Mouse (Mus musculus) lung, postnatal 0 days (tissue): Measurements from ENCODE around the gene Lrrn1. TPM values are rescaled to one million over a fixed set of nuclear protein-coding genes. Genes with fewer than 3 reads are reported as not detected.

Source experiments
- ATAC-seq: fragments of 200-750 bp; cut with Nextera tagmentation; 2 replicates; pipeline ENCODE4 v1.8.0; 2017; ENCODE audit warnings: moderate library complexity
- DNase-seq: peaks from one replicate; pipeline ENCODE4 v3.0.0-alpha.2; 2016; ENCODE audit warnings: low spot score
- H3K27ac ChIP-seq: fragments of 300-500 bp; sonication (generic); 2 replicates; pipeline ENCODE4 v1.5.1; 2014; ENCODE audit warnings: antibody characterized with exemption, mild to moderate bottlenecking, low read length, mixed read lengths
- H3K27me3 ChIP-seq: fragments of 300-500 bp; sonication (generic); replicated peaks from 2 replicates; pipeline ENCODE4 v1.6.1; 2014; ENCODE audit warnings: low read length, mixed read lengths; ENCODE audit not compliant: insufficient read depth
- H3K36me3 ChIP-seq: fragments of 300-500 bp; sonication (generic); 2 replicates; pipeline ENCODE4 v1.6.1; 2014; ENCODE audit warnings: low read length, mixed read lengths; ENCODE audit not compliant: insufficient read depth
- H3K4me1 ChIP-seq: fragments of 300-500 bp; sonication (generic); 2 replicates; pipeline ENCODE4 v1.6.1; 2014; ENCODE audit warnings: antibody characterized with exemption, low read depth, low read length, mixed read lengths; ENCODE audit not compliant: insufficient read depth
- H3K4me2 ChIP-seq: fragments of 300-500 bp; sonication (generic); replicated peaks from 2 replicates; pipeline ENCODE4 v1.6.1; 2014; ENCODE audit warnings: low read depth, mild to moderate bottlenecking, low read length, moderate library complexity, mixed read lengths
- H3K4me3 ChIP-seq: fragments of 300-500 bp; sonication (generic); 2 replicates; pipeline ENCODE4 v1.5.1; 2014; ENCODE audit warnings: low read depth, low read length
- H3K9ac ChIP-seq: fragments of 300-500 bp; sonication (generic); replicated peaks from 2 replicates; pipeline ENCODE4 v1.6.1; 2014; ENCODE audit warnings: low read depth, mild to moderate bottlenecking
- H3K9me3 ChIP-seq: fragments of 300-500 bp; sonication (generic); 2 replicates; pipeline ENCODE4 v1.6.1; 2016; ENCODE audit warnings: low read length, mixed read lengths
- CTCF ChIP-seq: IDR thresholded peaks from 2 replicates; pipeline ENCODE4 v1.5.1; 2016; ENCODE audit warnings: antibody characterized with exemption, mild to moderate bottlenecking
- EP300 ChIP-seq: IDR thresholded peaks from 2 replicates; pipeline ENCODE4 v1.6.1; 2016; ENCODE audit warnings: antibody characterized with exemption, mild to moderate bottlenecking, control low read depth
- WGBS: fragments of 180-500 bp; shearing (Covaris S2); extraction: QIAGEN DNeasy Blood & Tissue Kit; methylation state at CpG from one replicate; pipeline ENCODE4 v1.1.7; 2014; 5-methylcytosine and 5-hydroxymethylcytosine counted together
- polyA plus RNA-seq: library from polyadenylated mRNA; unstranded; fragments of >200 nt; fragmentation: Nextera tagmentation; extraction: Ambion mirVana; gene quantifications from 2 replicates; pipeline ENCODE4 v1.2.1, GENCODE M21; 2015

Lrrn1 gene
- 4.1 and 4.2 TPM in 2 replicates for polyA plus RNA-seq

GRCm38 (mm10) chr6:107528877-107529864 is at the start of gene Lrrn1:
Gene Lrrn1, plus strand, starts transcription at chr6:107529768.
- Histone ChIP-seq H3K4me3 (peak within 1 kb of the TSS; percentile 38), H3K36me3 (no peaks in the 10 kb centered on the region), H3K27ac (no peak within 1 kb of the TSS), H3K4me2 (peak within 1 kb of the TSS; percentile 84), H3K27me3 (0 out of 2 replicates have a peak, but pooled peaks cover 3% of the 10 kb centered on the region), H3K9me3 (no peaks in the 10 kb centered on the region), H3K4me1 (no peaks in the 10 kb centered on the region), H3K9ac (no peak within 1 kb of the TSS)
- peak; percentile 71 for ATAC-seq
- DNase-seq: peak; percentile 8
- TF ChIP-seq CTCF (no peak), EP300 (no peak)
- 6% methylated on average over 26 of the region's 43 CpGs for WGBS

- no peak overlapping the region for H3K9ac ChIP-seq
- no peak overlapping the region for H3K27ac ChIP-seq
- no peak overlapping the region for H3K4me2 ChIP-seq
- no peaks in the 10 kb centered on the region for H3K27me3 ChIP-seq
- 28% methylated on average over 1 of the region's 1 CpGs for WGBS
- no peaks in the 10 kb centered on the region for H3K4me1 ChIP-seq
- H3K4me3 ChIP-seq: no peak overlapping the region
- no peak for DNase-seq
- TF ChIP-seq CTCF (no peak), EP300 (no peak)
- no peaks in the 10 kb centered on the region for H3K9me3 ChIP-seq
- H3K36me3 ChIP-seq: no peaks in the 10 kb centered on the region
- ATAC-seq: no peak
Observed at GRCm38 (mm10) chr6:107494491-107494890, 35.1 kb upstream of the Lrrn1 start.

- H3K4me1 ChIP-seq: no peaks in the 10 kb centered on the region
- H3K27ac ChIP-seq: no peak overlapping the region
- TF ChIP-seq EP300: no peak
- no peak for TF ChIP-seq CTCF
- ATAC-seq: no peak
- no peak for DNase-seq
- H3K4me3 ChIP-seq: no peak overlapping the region
- no peaks in the 10 kb centered on the region for H3K27me3 ChIP-seq
- H3K36me3 ChIP-seq: no peaks in the 10 kb centered on the region
- no peak overlapping the region for H3K9ac ChIP-seq
- 79% methylated on average over 1 of the region's 1 CpGs for WGBS
- no peaks in the 10 kb centered on the region for H3K9me3 ChIP-seq
- no peak overlapping the region for H3K4me2 ChIP-seq
Observed at GRCm38 (mm10) chr6:107495830-107496229, 33.7 kb upstream of the Lrrn1 start.

GRCm38 (mm10) chr6:107513716-107514115 is 15.9 kb upstream of the Lrrn1 start:
- Histone ChIP-seq H3K4me3 (no peak overlapping the region), H3K27ac (no peak overlapping the region), H3K36me3 (no peaks in the 10 kb centered on the region), H3K4me1 (no peaks in the 10 kb centered on the region), H3K4me2 (no peak overlapping the region), H3K9me3 (no peaks in the 10 kb centered on the region), H3K27me3 (no peaks in the 10 kb centered on the region), H3K9ac (no peak overlapping the region)
- ATAC-seq (no peak), DNase-seq (no peak)
- TF ChIP-seq EP300 (no peak), CTCF (no peak)
- 78% methylated on average over 4 of the region's 4 CpGs for WGBS

- H3K9me3 ChIP-seq: no peaks in the 10 kb centered on the region
- H3K36me3 ChIP-seq: no peaks in the 10 kb centered on the region
- ATAC-seq: no peak
- H3K27me3 ChIP-seq: no peaks in the 10 kb centered on the region
- DNase-seq: no peak
- 43% methylated on average over 2 of the region's 2 CpGs for WGBS
- H3K4me1 ChIP-seq: no peaks in the 10 kb centered on the region
- no peak overlapping the region for H3K27ac ChIP-seq
- H3K4me2 ChIP-seq: no peak overlapping the region
- H3K4me3 ChIP-seq: no peak overlapping the region
- H3K9ac ChIP-seq: no peak overlapping the region
- TF ChIP-seq CTCF (no peak), EP300 (no peak)
Observed at GRCm38 (mm10) chr6:107523953-107524352, 5.6 kb upstream of the Lrrn1 start.

- peak; percentile 57 for ATAC-seq
- H3K9me3 ChIP-seq: no peaks in the 10 kb centered on the region
- TF ChIP-seq EP300 (no peak), CTCF (no peak)
- 1% methylated on average over 21 of the region's 34 CpGs for WGBS
- DNase-seq: peak; percentile 19
- 0 out of 2 replicates have a peak, but pooled peaks cover 3% of the 10 kb centered on the region for H3K27me3 ChIP-seq
- no peaks in the 10 kb centered on the region for H3K4me1 ChIP-seq
- no peaks in the 10 kb centered on the region for H3K36me3 ChIP-seq
- H3K4me3 ChIP-seq: peak overlapping the region; percentile 38
- H3K9ac ChIP-seq: no peak overlapping the region
- peak overlapping the region; percentile 84 for H3K4me2 ChIP-seq
- H3K27ac ChIP-seq: no peak overlapping the region
Observed at GRCm38 (mm10) chr6:107529911-107530431, 403 bp downstream of the Lrrn1 start.
